Mouse (Mus musculus) heart, postnatal 4 days (tissue): Measurements from ENCODE around the gene Lpp. TPM values are rescaled to one million over a fixed set of nuclear protein-coding genes. Genes with fewer than 3 reads are reported as not detected.
A peak's percentile ranks its signal among the peaks of the same experiment; 100 is the strongest.

Experiments
- DNase-seq: peaks from one replicate; pipeline ENCODE4 v3.0.0; 2021
- total RNA-seq, 2 experiments: library from RNA; stranded (reverse); gene quantifications; 2 replicates each; pipeline ENCODE4 v1.2.3; 2021

Gene Lpp
- total RNA-seq, 2 experiments from 2014 or later: 77.6 to 80.1 TPM

- DNase-seq: no peak
Measured at GRCm38 (mm10) chr16:24438438-24438837, 45.1 kb downstream of the Lpp start.

GRCm38 (mm10) chr16:24441338-24441737, 48.0 kb downstream of the Lpp start:
- no peak for DNase-seq

- DNase-seq: no peak
Measured at GRCm38 (mm10) chr16:24442500-24443122, 49.3 kb downstream of the Lpp start.

- DNase-seq: no peak
Measured at GRCm38 (mm10) chr16:24443123-24443515, 49.8 kb downstream of the Lpp start.

- no peak for DNase-seq
Measured at GRCm38 (mm10) chr16:24443555-24443954, 50.2 kb downstream of the Lpp start.

GRCm38 (mm10) chr16:24444818-24445217, 51.5 kb downstream of the Lpp start:
- DNase-seq: no peak

- no peak for DNase-seq
Measured at GRCm38 (mm10) chr16:24445473-24445872, 52.2 kb downstream of the Lpp start.

- DNase-seq: no peak
Measured at GRCm38 (mm10) chr16:24446449-24446848, 53.1 kb downstream of the Lpp start.

GRCm38 (mm10) chr16:24447666-24448492, 54.6 kb downstream of the Lpp start:
- no peak for DNase-seq

GRCm38 (mm10) chr16:24448493-24448845, 55.2 kb downstream of the Lpp start:
- no peak for DNase-seq

- peak; percentile 41 for DNase-seq
Measured at GRCm38 (mm10) chr16:24449806-24450205, 56.5 kb downstream of the Lpp start.

GRCm38 (mm10) chr16:24450256-24450655, 56.9 kb downstream of the Lpp start:
- no peak for DNase-seq

GRCm38 (mm10) chr16:24451123-24451522, 57.8 kb downstream of the Lpp start:
- DNase-seq: no peak

GRCm38 (mm10) chr16:24453536-24453935, 60.2 kb downstream of the Lpp start:
- DNase-seq: no peak

- no peak for DNase-seq
Measured at GRCm38 (mm10) chr16:24454493-24454892, 61.2 kb downstream of the Lpp start.

GRCm38 (mm10) chr16:24455361-24455855, 62.1 kb downstream of the Lpp start:
- DNase-seq: no peak

- no peak for DNase-seq
Measured at GRCm38 (mm10) chr16:24463842-24464241, 70.5 kb downstream of the Lpp start.

GRCm38 (mm10) chr16:24464436-24464835, 71.1 kb downstream of the Lpp start:
- no peak for DNase-seq

GRCm38 (mm10) chr16:24465633-24466032, 72.3 kb downstream of the Lpp start:
- DNase-seq: peak; percentile 62

- DNase-seq: no peak
Measured at GRCm38 (mm10) chr16:24467544-24468290, 74.4 kb downstream of the Lpp start.

- no peak for DNase-seq
Measured at GRCm38 (mm10) chr16:24469313-24469712, 76.0 kb downstream of the Lpp start.

GRCm38 (mm10) chr16:24470601-24471000, 77.3 kb downstream of the Lpp start:
- DNase-seq: no peak

- no peak for DNase-seq
Measured at GRCm38 (mm10) chr16:24471029-24471428, 77.7 kb downstream of the Lpp start.
